Mouse (Mus musculus) heart, postnatal 0 days (tissue): ENCODE data around the gene Mecp2.

Experiments
- CTCF ChIP-seq: IDR thresholded peaks from 2 replicates; pipeline ENCODE4 v1.5.1; 2016; ENCODE audit warnings: antibody characterized with exemption, control low read depth, low read depth
- EP300 ChIP-seq: IDR thresholded peaks from 2 replicates; pipeline ENCODE4 v1.6.1; 2016; ENCODE audit warnings: antibody characterized with exemption, low read depth

GRCm38 (mm10) chrX:74108747-74109146, 26.4 kb downstream of the Mecp2 start:
- no peak for TF ChIP-seq CTCF
- no peak for TF ChIP-seq EP300
